Mouse (Mus musculus): Measurements from ENCODE around the gene Shank1.

Gene Shank1

DNA sequence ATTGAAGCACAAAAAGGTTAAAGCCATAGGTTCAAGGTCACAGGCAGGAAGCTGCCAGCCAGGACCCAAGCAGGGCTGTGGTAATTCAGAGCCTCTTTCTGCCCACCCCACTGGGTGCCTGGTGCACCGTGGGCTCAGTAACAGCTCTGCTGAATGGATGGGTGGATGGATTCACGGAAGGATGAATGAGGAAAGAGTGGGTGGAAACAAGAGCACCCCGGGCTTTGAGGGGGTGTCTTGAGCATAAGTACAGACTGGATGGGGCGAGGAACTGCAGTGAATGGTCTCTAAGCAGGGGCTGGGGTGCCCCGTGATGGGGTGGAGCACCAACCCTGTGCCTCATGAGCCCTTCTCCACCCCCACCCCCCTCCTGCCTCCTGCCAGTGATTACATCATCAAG, 31.7 kb downstream of the Shank1 start:
- DNase-seq, result no peak

DNA sequence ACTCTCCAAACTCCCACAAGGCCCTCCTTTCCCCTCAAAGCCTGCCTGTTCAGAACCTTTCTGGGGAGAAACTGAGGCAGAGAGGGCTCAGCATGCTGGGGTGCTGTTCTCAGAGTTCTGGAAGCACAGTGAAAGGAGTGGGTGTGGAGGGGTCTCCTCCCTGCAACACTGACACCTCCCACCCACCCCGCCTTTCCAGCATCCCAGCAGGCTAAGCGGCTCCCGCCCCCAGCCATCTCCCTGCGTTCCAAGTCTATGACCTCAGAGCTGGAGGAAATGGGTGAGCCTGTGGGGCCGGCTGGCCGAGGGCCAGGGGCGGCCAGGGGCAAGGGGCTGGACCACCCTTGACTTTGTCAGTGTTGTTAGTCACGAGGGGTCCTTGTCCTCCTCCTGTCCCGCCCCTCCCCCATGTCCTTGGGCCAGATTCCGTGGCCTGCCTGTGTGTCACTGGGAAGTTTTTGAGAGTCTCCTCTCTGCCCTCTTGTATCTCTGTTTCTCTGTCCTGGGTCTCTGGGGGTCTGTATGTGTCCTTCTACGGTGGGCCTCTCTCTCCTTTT, 33.5 kb downstream of the Shank1 start:
- peak; percentile 52 for DNase-seq

DNA sequence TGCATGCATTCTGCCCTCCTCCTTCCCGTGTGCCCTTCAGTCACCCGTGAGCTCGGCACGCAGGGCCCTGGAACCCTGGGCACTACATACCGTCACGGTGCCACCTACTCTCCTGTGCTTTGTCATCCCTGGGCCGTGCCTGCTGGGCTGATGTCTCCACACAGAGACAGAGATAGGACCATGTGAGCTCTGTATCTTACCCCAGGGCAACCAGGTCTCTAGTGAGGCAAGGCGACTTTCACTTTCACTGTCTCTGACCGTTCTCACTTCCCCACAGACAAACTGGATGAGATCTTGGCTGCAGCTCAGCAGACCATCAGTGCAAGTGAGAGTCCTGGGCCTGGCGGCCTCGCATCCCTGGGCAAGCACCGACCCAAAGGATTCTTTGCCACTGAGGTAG, 34.6 kb downstream of the Shank1 start:
- DNase-seq, result peak; percentile 38

DNA sequence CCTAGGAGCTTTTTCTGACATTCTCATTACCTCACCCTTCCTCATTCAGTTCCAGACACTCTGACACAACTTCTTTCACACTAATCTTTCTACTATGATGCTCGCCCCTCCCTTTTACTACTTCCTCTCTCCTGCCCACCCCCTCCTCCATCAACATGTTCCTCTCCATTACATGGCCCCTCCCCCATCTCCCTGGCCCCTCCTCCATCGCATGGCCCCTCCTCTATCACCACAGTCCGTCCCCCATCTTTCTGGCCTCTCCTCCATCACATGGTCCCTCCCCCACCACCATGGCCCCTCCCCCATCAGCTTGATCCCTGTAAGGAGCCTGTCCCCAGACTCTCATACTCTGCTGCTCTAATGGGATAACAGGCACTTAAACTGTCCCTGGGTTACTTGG, 39.0 kb downstream of the Shank1 start:
- no peak for DNase-seq

DNA sequence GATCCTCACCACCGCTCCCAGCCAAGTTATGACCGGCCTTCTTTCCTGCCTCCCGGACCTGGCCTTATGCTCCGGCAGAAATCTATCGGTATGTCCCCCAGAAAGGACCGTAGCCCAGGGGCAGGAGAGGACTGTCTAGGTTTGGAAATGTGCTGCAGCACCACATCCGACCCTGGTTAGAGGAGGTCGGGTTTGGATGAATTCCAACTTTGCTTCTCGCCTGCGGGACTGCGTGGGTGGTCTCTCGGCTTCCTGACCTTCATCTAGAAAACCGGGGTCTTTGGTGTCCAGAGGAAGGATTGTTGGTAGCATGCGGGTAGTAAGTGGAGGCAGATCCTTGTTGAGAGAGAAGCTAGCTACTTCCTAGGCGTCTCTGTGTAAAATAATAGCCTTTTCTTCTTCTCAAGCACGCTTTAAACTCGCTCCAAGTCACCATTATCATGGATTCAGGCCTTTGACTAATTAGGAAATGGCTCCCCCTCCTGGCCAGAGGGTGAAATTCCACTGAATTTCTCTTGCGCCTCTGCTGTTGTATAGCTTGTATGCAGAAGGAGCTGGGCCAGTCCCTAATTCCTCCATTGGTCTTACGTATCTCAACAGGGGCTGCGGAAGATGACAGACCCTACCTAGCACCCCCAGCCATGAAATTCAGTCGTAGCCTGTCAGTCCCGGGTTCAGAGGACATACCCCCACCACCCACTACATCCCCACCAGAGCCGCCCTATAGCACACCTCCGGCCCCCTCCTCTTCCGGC, 41.1 kb downstream of the Shank1 start:
- peak; percentile 89 for DNase-seq

DNA sequence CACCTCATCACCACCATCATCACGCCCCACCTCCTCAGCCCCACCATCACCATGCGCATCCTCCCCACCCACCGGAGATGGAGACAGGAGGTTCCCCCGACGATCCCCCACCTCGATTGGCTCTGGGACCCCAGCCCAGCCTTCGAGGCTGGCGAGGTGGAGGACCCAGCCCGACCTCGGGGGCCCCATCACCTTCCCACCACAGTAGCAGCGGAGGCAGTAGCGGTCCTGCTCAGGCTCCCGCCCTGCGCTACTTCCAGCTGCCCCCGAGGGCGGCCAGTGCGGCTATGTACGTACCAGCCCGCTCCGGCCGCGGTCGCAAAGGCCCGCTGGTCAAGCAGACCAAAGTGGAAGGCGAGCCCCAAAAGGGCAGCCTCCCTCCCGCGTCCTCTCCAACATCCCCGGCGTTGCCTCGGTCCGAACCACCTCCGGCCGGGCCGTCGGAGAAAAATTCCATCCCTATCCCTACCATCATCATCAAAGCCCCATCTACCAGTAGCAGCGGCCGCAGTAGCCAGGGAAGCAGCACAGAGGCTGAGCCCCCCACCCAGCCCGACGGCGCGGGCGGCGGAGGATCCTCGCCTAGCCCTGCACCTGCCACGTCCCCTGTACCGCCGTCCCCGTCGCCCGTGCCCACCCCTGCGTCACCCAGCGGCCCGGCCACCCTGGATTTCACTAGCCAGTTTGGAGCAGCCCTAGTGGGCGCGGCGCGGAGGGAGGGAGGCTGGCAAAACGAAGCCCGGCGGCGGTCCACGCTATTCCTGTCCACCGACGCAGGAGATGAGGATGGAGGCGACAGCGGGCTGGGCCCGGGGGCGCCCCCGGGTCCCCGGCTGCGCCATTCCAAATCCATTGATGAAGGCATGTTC, 42.1 kb downstream of the Shank1 start:
- no peak for DNase-seq

DNA sequence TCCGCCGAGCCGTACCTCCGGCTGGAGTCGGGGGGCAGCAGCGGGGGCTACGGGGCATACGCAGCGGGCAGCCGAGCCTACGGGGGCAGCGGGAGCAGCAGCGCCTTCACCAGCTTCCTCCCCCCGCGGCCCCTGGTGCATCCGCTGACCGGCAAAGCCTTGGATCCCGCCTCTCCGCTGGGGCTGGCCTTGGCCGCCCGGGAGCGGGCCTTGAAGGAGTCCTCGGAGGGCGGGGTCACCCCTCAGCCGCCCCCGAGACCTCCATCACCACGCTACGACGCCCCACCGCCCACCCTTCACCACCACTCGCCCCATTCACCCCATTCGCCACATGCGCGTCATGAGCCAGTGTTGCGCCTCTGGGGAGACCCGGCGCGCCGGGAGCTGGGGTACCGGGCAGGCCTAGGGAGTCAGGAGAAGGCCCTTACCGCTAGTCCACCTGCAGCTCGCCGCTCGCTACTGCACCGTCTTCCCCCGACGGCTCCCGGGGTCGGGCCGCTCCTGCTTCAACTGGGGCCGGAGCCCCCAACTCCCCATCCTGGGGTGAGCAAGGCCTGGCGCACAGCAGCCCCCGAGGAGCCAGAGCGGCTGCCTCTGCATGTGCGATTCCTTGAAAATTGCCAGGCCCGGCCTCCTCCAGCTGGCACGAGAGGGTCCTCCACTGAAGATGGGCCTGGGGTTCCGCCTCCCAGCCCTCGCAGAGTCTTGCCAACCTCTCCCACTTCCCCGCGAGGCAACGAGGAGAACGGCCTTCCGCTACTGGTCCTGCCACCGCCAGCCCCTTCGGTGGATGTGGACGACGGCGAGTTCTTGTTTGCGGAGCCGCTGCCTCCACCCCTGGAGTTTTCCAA, 42.9 kb downstream of the Shank1 start:
- no peak for DNase-seq

DNA sequence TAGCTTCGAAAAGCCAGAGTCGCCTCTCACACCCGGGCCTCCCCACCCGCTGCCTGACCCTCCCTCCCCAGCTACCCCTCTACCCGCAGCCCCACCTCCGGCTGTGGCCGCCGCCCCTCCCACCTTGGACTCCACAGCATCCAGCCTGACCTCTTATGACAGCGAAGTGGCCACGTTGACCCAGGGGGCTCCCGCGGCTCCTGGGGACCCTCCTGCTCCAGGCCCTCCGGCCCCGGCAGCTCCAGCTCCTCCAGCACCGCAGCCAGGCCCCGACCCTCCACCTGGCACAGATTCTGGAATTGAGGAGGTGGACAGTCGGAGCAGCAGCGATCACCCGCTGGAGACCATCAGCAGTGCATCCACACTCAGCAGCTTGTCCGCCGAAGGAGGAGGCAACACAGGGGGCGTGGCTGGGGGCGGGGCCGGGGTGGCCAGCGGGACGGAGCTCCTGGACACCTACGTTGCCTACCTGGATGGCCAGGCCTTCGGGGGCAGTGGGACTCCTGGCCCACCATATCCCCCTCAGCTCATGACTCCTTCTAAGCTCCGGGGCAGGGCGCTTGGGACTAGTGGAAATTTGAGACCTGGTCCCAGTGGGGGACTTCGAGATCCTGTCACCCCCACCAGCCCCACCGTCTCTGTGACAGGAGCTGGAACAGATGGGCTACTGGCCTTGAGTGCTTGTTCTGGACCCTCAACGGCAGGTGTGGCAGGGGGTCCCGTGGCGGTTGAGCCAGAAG, 43.7 kb downstream of the Shank1 start:
- no peak for DNase-seq

DNA sequence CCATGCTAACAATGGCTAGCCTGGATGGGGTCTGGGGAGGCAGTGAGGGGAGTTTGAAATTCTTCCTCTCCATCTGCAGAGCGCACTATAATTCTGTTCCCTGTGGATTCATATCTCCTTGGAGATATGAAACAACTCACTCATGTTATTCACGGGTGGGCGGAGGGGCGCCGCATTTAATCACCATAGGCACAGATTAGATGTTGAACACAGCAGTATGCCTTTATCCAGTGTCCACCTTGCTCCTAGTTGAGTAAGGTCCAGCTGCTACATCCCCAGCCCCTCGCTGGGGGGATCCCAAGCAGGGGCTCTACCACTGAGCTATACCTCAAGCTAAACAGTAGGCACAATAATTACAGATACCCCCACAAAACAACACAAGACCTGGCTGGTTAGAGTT, 45.4 kb downstream of the Shank1 start:
- DNase-seq, result no peak

DNA sequence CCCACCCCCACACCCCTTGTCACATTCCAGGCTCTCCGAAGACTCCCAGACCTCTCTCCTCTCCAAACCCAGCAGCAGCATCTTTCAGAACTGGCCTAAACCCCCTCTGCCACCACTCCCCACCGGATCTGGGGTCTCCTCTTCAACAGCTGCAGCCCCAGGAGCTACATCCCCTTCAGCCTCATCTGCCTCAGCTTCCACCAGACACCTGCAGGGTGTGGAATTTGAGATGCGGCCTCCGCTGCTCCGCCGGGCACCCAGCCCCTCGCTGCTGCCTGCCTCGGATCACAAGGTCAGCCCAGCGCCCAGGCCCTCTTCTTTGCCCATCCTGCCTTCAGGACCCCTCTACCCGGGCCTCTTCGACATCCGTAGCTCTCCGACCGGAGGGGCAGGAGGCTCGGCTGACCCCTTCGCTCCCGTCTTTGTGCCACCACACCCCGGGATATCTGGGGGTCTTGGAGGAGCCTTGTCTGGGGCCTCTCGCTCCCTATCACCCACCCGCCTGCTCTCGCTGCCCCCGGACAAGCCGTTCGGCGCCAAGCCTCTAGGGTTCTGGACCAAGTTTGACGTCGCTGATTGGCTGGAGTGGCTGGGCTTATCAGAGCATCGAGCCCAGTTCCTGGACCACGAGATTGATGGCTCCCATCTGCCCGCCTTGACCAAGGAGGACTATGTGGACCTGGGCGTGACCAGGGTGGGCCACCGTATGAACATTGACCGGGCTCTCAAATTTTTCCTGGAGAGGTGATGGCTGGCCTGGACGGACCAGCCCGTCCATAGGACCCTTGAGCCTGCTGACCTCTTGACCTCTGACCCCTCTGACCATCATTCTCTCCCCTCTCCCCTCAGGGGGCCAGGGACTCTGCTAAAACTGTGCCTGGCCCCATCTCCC, 46.8 kb downstream of the Shank1 start:
- DNase-seq, result no peak

DNA sequence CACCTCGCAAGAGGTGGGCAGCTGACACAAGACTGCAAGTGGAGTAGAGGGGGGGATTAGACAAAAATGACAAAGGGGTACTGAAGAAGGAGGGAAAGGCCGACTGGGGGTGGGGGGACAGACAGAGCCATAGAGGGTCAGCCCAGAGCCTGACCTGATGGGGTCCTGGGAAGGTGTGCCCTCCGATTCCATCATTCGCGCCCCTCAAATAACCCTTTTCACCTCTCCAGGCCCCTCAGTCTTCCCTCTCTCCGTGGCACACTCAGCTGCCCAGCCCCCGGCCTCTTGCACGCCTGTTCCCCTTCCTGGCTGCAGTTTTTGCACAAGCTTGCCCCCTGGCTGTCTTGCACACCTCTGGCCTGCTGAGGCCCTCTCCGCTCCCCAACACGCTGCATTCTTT, 47.5 kb downstream of the Shank1 start:
- no peak for DNase-seq

DNA sequence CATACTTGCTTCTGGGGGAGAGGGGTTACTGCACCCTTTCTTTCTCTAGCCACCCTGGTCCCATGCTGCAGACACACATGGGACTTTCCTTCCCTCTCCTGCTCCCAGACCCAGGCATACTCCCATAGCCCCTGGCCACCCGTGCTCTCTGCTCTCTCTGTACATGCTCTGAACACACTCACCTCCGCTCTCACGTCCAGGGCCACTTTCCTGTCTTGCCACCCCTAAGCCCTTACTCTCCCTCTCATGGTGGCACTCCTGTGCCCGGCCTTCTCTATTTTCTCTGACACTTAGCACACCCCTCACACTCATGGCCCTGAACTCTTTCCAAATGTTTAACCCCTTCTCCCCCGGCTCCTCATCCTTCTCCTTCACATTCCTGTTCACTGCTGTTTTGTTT, 48.0 kb downstream of the Shank1 start:
- DNase-seq, result peak; percentile 62

DNA sequence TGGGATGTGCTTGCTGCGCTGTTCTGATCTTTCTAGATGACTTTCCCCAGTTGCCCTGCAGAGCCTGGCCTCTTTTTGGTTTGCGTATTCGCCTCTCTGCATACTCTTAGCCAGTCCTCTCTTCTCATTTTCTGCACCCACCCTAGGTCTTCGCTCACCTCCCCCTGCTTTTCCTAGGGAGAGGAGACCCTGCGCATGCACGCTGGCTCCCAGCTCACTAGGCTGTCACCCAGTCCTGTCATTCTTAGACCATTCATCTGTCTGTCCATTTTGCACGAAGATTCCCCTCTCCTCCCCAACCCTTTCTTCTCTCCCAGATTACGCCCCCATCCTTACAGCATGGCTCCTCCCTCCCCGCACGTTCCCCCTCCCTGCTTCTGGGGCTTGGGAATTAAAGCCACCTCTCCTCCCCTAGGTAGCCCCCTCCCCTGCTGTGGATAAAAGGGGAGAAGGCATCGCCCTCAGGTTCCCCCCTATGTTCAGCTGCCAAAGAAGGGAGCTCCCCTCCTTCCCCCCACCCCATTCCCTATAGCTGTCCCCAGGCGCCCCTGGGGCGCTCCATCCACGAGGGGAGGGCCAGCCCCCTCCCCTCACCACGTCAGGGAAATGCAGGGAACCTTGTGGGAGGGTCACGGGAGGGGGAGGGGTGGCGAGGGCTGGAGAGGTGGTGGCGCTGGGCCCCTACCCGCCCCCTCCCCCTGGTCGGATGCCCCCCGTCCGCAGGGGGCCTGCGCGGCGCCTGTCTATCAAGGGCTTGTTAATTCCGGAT, 49.0 kb downstream of the Shank1 start:
- DNase-seq, result no peak

DNA sequence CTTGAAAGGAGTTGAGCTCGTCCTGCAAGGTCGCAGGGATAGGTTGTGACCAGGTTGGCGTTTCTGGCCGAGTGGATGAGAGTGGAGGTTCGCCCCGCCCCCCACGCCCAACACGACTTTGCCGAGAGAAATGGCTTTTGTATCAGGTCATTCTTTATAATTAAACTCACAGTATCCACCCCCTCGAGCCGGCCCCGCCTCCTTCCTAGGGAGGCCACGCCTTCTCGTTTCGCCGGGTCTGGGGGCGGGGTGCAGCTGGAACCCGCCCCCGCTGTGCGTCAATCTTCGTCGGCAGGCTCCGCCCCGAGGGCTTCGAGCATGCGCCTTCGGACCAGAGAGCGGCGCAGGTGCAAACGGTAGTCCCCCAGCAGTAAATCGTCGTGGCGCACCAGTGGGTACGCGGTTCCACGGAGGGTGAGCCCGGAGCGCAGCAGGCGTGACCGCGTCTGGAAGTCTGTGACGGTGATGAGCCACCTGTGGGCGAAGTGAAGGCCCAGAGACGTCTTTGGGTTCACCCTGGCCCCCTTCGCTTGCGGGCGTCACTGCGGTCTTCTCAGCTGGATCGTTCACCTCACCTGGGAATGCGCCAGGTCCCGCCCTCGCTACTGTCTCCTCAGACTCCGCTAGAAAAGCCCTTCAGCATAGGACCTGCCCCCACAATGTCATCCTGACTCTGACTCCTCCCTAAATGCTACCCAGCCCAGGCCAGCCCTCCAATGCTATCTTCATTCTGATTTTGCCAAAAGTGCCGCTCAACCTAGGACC, 50.0 kb downstream of the Shank1 start:
- peak; percentile 94 for DNase-seq

DNA sequence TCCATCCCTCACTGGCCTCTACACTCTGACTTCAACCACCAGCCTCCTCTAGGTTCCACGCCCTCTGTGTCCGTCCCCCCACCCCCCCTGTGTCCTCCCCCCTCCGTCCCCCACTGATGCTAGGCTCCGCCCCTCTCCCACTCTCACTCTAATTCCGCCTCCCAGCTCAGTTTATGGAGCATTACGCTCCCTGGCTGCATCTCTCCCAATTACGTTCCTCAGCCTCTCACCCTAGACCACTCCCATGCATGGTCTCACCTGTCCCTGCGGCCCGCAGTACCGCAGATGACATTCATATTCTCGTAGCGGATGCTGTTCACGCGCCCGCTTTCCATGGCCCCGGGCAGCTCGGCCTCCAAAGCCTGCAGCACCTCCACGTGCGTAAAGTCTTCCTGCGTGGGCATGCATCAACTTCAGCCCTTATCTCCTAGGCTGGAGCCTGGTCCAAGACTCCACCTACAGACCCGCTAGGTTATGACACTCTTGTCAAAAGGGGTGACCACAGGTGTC, 50.8 kb downstream of the Shank1 start:
- DNase-seq, result no peak

DNA sequence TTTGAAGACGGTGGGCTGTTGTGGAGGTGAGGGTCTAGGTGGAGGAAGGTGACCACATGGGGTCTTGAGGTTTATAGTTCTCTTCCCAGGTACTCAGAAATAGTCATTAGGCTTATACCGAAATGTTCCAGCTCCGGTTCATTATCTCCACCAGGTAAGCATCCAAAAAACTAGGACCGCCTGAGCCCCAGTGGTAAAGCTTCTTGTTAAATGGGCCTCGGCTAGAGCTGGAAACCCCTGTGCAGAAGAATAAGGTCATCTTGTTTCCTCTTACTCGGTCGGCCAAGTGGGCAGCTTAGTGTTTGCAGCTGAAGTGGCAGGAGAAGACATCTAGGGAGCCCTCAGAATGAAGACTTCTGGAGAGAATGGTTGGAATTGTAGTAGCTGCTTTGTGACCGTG, 62.6 kb downstream of the Shank1 start:
- DNase-seq, result no peak

DNA sequence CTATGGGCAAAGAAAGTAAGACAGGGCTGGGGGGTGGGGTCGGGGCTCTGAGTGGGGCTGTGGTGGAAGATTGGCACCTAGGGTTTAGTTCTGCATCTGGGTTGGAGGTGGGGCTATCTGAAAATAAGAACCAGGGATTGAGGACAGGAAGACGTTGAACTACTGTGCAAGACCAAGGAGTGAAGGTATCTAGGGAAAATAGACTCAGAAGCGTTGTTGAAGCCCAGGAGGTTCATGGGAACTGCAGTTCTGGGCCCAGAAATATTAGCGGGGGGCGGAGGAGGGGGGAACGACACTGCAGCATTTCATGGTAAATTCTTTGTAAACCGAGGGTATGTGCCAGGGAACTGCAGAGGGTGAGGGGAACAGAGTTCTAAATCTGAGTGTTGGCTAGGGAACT, 63.4 kb downstream of the Shank1 start:
- DNase-seq, result no peak

DNA sequence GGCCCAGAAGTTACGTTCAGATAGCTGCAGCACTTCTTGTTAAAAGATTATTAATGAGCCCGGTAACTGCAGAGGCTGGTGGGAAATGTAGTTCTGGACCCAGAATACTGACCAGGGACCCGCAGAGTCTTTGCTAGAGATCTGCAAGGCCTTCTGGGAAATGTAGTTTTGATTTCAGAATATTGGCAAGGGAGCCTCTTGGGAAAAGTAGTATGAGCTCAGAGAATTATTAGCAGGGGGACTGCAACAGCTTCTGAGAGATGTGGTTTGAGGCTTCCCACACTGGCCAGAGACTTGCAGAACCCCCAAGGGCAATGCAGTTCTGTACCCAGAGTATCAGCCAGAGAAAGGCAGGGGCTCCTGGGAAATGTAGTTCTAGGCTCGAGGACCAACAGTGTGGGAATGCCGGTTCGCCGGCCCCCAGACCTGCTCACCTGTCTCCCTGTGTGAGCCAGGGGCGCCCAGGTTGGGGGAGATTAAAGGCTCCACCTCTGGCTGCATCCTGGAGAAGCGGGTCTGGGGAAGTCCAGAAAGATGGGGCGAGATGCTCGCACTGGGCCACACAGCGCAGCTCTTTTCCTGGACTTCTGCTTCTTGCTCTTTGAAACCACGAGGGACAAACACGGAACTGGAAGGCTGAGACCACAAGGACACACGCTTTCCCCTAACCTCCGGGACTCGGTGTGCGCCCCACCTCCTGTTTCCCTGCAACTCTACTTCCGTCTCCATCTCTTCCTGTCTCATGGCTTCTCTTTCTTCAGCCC, 64.0 kb downstream of the Shank1 start:
- peak; percentile 93 for DNase-seq

DNA sequence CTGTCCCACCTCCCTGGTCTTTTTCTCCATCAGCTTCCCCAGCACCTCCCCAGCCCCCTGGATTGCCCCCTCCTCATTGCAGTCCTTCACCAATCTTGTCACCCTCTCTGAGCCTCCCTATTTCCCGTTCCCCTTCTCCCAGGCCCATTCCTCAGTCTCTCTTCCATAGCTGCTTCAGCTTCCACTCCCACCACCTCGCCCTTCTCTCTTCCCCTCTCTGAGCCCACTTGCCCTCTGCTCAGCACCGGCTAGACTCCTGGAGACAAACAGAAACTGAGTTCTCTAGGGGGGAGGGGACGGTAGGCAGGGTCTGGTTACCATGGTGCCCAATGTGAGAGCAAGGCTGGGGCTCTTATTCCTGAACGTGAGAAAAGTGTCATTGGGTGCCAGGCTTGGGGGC, 64.7 kb downstream of the Shank1 start:
- no peak for DNase-seq

All from lung, postnatal 10 days (tissue).